Mouse (Mus musculus) intestine, embryonic 15.5 days (tissue): ENCODE measurements around the gene Lrrc27. TPM values are rescaled to one million over a fixed set of nuclear protein-coding genes. Genes with fewer than 3 reads are reported as not detected.
A peak's percentile ranks its signal among the peaks of the same experiment; 100 is the strongest.

Source experiments
- ATAC-seq: fragments of 200-750 bp; cut with Nextera tagmentation; 2 replicates; pipeline ENCODE4 v1.8.0; 2017; ENCODE audit warnings: moderate TSS enrichment, moderate library complexity
- H3K27ac ChIP-seq: fragments of 300-500 bp; sonication (generic); 2 replicates; pipeline ENCODE4 v1.5.1; 2015; ENCODE audit warnings: mild to moderate bottlenecking, inconsistent platforms
- H3K27me3 ChIP-seq: fragments of 300-500 bp; sonication (generic); replicated peaks from 2 replicates; pipeline ENCODE4 v1.6.1; 2015; ENCODE audit warnings: inconsistent platforms
- H3K36me3 ChIP-seq: fragments of 300-500 bp; sonication (generic); 2 replicates; pipeline ENCODE4 v1.6.1; 2015; ENCODE audit warnings: inconsistent platforms
- H3K4me1 ChIP-seq: fragments of 300-500 bp; sonication (generic); replicated peaks from 2 replicates; pipeline ENCODE4 v1.6.1; 2015; ENCODE audit warnings: inconsistent platforms
- H3K4me2 ChIP-seq: fragments of 300-500 bp; sonication (generic); replicated peaks from 2 replicates; pipeline ENCODE4 v1.6.1; 2015; ENCODE audit warnings: mild to moderate bottlenecking, inconsistent platforms
- H3K4me3 ChIP-seq: fragments of 300-500 bp; sonication (generic); replicated peaks from 2 replicates; pipeline ENCODE4 v1.5.1; 2015; ENCODE audit warnings: inconsistent platforms
- H3K9ac ChIP-seq: fragments of 300-500 bp; sonication (generic); 2 replicates; pipeline ENCODE4 v1.6.1; 2015; ENCODE audit warnings: inconsistent platforms
- H3K9me3 ChIP-seq: fragments of 300-500 bp; sonication (generic); 2 replicates; pipeline ENCODE4 v1.6.1; 2016; ENCODE audit warnings: inconsistent platforms
- WGBS: fragments of 180-500 bp; shearing (Covaris S2); methylation state at CpG from one replicate; pipeline ENCODE4 v1.1.7; 2015; 5-methylcytosine and 5-hydroxymethylcytosine counted together
- polyA plus RNA-seq: library from polyadenylated mRNA; unstranded; fragments of >200 nt; fragmentation: Nextera tagmentation; extraction: Ambion mirVana; gene quantifications from 2 replicates; pipeline ENCODE4 v1.2.1, GENCODE M21; 2015

The Lrrc27 gene
- polyA plus RNA-seq: 4.4 TPM in 2 replicates

DNA sequence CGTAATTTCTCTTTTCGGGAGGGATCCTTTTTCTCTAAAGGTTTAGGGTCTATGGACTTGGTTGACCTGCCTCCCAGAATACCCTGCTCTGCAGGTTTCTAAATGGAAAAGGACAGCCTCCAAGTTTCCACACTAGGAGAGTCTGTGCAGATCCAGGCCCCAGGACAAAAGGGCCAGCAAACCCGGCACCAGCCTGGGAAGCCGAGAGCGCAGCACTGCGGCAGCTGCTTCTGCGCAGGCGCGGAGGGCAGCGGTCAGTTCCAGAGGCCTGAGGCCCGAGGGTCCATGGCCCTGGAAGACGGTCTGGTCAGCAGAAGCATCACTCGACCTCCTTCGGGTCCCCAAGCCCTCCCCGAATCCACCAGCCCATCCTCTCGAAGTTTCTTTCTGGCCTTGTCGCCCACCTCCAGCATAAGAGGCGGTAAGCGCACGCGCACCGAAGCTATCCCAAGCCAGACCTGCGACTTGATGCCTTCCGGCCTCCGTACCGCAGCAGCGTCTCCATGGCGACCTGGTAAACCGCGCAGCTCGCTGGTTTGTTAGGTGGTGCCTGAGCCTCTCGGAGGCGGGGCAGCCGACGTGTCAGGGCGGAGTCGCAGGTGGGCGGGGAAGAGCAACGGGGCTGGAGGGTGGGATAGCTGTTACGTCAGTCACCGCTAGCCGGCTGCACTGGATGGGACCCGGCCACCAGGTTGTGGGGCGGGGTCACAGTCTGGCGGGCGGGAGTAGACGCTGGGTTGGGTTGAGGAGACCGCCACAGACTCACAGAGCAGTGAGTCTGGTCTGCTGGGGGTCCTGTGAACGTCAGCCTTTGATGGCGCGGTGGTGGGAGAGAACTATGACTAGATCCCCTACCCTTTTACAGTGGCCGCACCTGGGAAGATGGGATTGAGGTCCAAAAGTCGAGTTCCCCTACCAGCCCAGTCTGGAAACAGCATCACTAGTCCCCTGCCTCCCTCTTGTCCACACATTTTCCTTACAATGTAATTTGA is at the start of gene Lrrc27, which contains the start of gene Stk32c:
Gene Lrrc27 (plus strand): TSS at position 235 of the 992 bp plus-strand sequence.
Gene Stk32c (minus strand): TSS at position 554 of the 992 bp plus-strand sequence.
- Histone ChIP-seq H3K27ac (peak within 1 kb of the TSS; percentile 59), H3K9ac (peak within 1 kb of the TSS; percentile 69), H3K27me3 (no peaks in the 10 kb centered on the region), H3K36me3 (no peaks in the 10 kb centered on the region), H3K9me3 (no peaks in the 10 kb centered on the region), H3K4me1 (peaks cover 9% of the 10 kb centered on the region; the same call in 1 of the 2 replicates), H3K4me3 (peak within 1 kb of the TSS; percentile 63), H3K4me2 (peak within 1 kb of the TSS; percentile 82)
- WGBS: 2% methylated on average over 53 of the region's 53 CpGs
- peak; percentile 98 for ATAC-seq

DNA sequence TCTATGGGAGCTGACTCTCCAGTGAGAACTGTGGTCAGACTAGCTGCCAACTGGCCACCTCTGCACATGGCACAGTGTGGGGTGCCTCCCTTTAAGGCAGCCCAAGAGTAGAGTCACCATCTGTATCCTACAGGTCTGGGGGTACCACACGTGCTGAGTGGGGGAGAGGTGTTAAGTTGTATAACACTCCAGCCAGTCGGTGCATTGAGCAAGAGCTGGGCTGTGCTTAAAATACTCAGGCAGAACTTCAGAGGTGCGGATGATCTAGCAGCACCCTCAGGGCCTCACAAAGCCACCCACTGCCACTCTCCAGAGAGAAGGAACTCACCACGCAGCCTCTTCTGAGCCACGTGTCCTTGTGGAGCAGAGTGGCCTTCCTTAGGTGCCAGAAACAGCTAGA is 48.4 kb upstream of the Lrrc27 start:
- Histone ChIP-seq H3K27ac (no peak overlapping the region), H3K4me1 (no peaks in the 10 kb centered on the region), H3K36me3 (no peaks in the 10 kb centered on the region), H3K9me3 (no peaks in the 10 kb centered on the region), H3K4me3 (no peak overlapping the region), H3K27me3 (0 out of 2 replicates have a peak, but pooled peaks cover 2% of the 10 kb centered on the region), H3K9ac (no peak overlapping the region), H3K4me2 (no peak overlapping the region)
- no peak for ATAC-seq
- WGBS: 69% methylated on average over 5 of the region's 5 CpGs

DNA sequence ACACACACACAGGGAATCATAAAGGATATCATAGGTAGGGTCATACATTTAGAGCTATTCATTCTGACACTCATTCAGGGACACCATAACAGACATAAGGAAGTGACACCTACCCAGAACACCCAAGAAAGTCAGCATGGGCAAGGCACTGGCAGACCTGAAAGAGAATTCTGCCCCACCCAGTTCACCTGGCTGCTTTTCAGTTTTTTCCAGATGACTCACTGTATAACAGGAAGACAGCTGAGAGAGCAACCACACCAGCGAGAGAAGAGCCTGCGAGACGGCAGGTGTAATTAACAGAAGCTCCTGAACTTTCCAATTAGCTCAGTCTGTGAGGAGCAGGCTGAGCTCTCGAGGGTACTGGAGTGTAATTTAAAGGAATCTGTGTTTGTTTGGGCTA is 43.6 kb upstream of the Lrrc27 start:
- Histone ChIP-seq H3K36me3 (no peaks in the 10 kb centered on the region), H3K4me2 (no peak overlapping the region), H3K9ac (no peak overlapping the region), H3K9me3 (no peaks in the 10 kb centered on the region), H3K4me3 (no peak overlapping the region), H3K27me3 (no peaks in the 10 kb centered on the region), H3K27ac (no peak overlapping the region), H3K4me1 (no peaks in the 10 kb centered on the region)
- 50% methylated on average over 4 of the region's 4 CpGs for WGBS
- ATAC-seq: no peak

DNA sequence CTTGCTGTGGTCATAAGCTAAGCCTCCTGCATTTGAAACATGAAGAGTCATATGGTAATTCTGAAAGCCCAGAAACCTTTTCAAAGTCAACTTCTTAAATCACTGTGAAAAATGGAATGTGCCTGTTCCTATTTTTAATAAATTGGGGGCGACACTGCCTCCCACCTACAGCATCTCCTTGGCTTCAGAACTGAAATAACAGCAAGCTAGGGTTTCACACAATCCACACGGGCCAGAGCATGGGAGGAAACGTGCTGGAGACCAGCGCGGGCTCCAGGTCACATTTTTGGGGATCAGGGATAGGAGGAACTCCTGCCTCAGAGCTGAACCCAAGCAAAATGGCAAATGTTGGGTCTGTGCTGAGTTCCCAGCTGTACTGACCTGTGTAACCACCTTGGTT is 33.5 kb upstream of the Lrrc27 start:
- Histone ChIP-seq H3K9ac (no peak overlapping the region), H3K27ac (no peak overlapping the region), H3K9me3 (no peaks in the 10 kb centered on the region), H3K27me3 (no peaks in the 10 kb centered on the region), H3K4me3 (no peak overlapping the region), H3K36me3 (no peaks in the 10 kb centered on the region), H3K4me1 (no peaks in the 10 kb centered on the region), H3K4me2 (no peak overlapping the region)
- no peak for ATAC-seq
- WGBS: 75% methylated on average over 5 of the region's 5 CpGs

DNA sequence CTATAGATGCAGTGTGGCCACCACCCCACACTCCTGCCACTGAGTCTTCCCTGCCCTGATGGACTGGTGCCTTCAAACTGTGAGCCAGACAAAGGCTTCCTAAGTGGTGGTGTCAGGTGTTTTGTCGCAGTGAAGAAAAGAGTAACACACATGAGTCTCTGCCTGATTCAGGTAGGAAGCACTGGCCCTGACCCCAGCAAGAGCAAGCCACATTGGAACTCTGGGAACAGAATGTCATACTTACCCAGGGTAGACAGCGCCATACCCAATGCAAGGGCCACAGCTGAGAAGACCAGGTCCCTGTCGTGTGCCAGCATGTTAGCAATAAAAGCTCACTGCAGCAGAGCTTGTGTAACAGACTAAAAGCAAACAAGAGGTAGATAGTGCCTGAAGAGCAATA is 32.7 kb upstream of the Lrrc27 start:
- no peak overlapping the region for H3K27ac ChIP-seq
- no peak for ATAC-seq
- H3K27me3 ChIP-seq: no peaks in the 10 kb centered on the region
- H3K4me1 ChIP-seq: no peaks in the 10 kb centered on the region
- H3K9me3 ChIP-seq: no peaks in the 10 kb centered on the region
- 88% methylated on average over 3 of the region's 3 CpGs for WGBS
- H3K36me3 ChIP-seq: no peaks in the 10 kb centered on the region
- H3K4me3 ChIP-seq: no peak overlapping the region
- H3K9ac ChIP-seq: no peak overlapping the region
- no peak overlapping the region for H3K4me2 ChIP-seq

DNA sequence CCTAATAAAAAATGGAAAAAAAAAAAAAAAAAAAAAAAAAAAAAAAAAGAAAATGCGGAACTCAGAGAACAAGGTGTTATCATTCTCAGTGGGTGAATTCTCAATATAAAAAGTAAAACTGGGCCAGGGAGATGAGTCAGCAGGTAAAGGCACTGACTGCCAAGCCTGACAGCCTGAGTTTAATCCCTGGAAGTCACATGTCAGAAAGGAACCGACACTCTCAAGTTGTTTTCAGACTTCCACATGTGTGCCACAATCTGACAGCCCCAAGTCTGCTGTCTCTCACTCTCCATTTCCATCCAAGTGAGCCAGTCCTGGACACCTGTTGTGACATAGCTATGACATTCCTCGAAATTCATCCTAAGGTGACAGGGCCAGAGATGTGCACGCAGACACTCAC is 28.4 kb upstream of the Lrrc27 start:
- Histone ChIP-seq H3K4me3 (no peak overlapping the region), H3K4me2 (no peak overlapping the region), H3K36me3 (no peaks in the 10 kb centered on the region), H3K9ac (no peak overlapping the region), H3K27ac (no peak overlapping the region), H3K27me3 (peaks cover 31% of the 10 kb centered on the region), H3K9me3 (no peaks in the 10 kb centered on the region), H3K4me1 (peaks cover 14% of the 10 kb centered on the region)
- 72% methylated on average over 4 of the region's 4 CpGs for WGBS
- no peak for ATAC-seq

DNA sequence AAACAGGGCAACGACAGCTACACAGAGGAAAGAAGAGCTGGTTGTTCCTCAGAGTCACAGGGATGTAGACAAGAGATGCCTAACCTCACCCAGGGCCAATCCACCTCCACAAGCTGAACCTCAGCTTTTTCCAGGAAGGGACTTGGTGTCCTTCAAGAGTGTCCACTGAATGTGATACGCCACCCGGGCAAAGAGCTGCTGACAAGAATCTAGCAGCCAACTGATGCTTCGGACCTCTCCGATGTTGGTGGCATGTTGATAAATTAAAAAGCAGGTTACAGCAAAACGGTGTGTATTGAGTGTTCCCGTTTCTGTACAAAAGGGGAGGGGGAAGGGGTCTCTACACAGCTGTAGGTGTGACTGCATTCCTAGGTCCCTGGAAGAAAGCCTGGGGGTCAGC is 27.9 kb upstream of the Lrrc27 start:
- Histone ChIP-seq H3K4me1 (peaks cover 14% of the 10 kb centered on the region), H3K4me3 (no peak overlapping the region), H3K36me3 (no peaks in the 10 kb centered on the region), H3K9me3 (no peaks in the 10 kb centered on the region), H3K9ac (no peak overlapping the region), H3K27me3 (peaks cover 31% of the 10 kb centered on the region), H3K4me2 (no peak overlapping the region), H3K27ac (no peak overlapping the region)
- ATAC-seq: no peak
- WGBS: 74% methylated on average over 7 of the region's 7 CpGs

DNA sequence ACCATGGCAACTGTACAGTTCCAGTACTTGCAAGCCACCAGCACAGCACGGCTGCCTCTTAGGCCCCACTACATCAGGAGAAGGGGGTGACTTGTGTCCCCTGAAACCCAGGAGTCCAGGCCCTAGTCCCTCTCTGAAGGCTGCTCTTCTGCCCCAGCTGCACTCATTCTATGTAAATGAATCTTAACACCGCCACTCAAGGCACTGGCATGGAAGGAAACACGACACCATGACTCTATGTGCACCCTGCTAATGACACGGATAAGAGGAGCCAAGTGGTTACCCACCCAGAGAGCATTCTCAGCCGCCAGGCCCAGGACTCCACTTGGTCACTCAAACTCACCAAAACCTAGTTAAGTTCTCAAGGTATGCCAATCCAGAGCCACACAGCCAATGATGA is 26.8 kb upstream of the Lrrc27 start:
- H3K9ac ChIP-seq: no peak overlapping the region
- H3K9me3 ChIP-seq: no peaks in the 10 kb centered on the region
- H3K4me2 ChIP-seq: no peak overlapping the region
- no peak overlapping the region for H3K4me3 ChIP-seq
- WGBS: 51% methylated on average over 5 of the region's 5 CpGs
- H3K27me3 ChIP-seq: peaks cover 31% of the 10 kb centered on the region
- peaks cover 14% of the 10 kb centered on the region for H3K4me1 ChIP-seq
- ATAC-seq: no peak
- H3K27ac ChIP-seq: no peak overlapping the region
- no peaks in the 10 kb centered on the region for H3K36me3 ChIP-seq

DNA sequence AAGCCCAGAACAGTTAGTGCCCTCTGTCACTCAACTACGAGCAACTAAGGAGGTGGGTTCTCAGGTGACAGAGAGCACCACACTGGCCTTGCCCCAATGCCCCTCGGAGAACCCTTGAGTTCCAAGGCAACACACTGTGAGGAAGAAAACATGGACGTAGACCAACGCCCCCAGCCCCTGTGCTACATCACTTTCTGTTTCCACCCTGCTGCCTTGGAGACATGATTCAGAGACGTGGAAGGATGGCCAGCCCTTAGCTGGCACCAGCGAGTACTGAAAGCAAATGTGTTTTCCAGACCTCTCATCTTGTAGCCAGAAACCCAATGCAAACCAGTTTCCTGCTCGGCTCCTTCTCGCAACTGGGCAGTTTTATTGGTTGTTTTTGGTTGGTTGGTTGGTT is 26.4 kb upstream of the Lrrc27 start:
- peaks cover 31% of the 10 kb centered on the region for H3K27me3 ChIP-seq
- no peak overlapping the region for H3K4me2 ChIP-seq
- H3K9me3 ChIP-seq: no peaks in the 10 kb centered on the region
- WGBS: 71% methylated on average over 8 of the region's 8 CpGs
- no peak overlapping the region for H3K9ac ChIP-seq
- H3K4me1 ChIP-seq: peaks cover 14% of the 10 kb centered on the region
- no peak overlapping the region for H3K4me3 ChIP-seq
- H3K36me3 ChIP-seq: no peaks in the 10 kb centered on the region
- ATAC-seq: no peak
- H3K27ac ChIP-seq: no peak overlapping the region

DNA sequence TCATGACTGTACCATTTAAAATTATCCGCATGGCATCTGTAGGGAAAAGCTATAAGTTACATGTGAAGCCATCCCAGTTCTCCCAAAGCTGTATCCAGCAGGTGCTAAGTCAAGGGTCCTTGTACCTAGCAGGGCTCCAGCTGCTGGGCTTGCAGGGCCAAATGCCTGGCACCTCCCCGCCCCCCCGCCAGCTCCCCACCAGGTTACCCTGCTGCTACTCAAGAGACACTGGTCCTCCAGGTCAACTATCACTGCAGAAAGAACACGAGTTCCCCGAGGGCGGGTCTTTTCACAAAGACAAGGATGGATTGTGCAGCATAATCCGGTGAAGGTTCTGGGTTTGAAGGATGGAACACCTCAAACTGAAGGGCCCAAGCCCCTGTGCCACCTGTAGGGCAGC is 25.5 kb upstream of the Lrrc27 start:
- no peak overlapping the region for H3K27ac ChIP-seq
- peaks cover 14% of the 10 kb centered on the region for H3K4me1 ChIP-seq
- peaks cover 31% of the 10 kb centered on the region for H3K27me3 ChIP-seq
- no peaks in the 10 kb centered on the region for H3K9me3 ChIP-seq
- ATAC-seq: no peak
- H3K4me2 ChIP-seq: peak overlapping the region; percentile 100
- H3K9ac ChIP-seq: no peak overlapping the region
- no peaks in the 10 kb centered on the region for H3K36me3 ChIP-seq
- H3K4me3 ChIP-seq: peak overlapping the region; percentile 71
- 39% methylated on average over 7 of the region's 7 CpGs for WGBS

DNA sequence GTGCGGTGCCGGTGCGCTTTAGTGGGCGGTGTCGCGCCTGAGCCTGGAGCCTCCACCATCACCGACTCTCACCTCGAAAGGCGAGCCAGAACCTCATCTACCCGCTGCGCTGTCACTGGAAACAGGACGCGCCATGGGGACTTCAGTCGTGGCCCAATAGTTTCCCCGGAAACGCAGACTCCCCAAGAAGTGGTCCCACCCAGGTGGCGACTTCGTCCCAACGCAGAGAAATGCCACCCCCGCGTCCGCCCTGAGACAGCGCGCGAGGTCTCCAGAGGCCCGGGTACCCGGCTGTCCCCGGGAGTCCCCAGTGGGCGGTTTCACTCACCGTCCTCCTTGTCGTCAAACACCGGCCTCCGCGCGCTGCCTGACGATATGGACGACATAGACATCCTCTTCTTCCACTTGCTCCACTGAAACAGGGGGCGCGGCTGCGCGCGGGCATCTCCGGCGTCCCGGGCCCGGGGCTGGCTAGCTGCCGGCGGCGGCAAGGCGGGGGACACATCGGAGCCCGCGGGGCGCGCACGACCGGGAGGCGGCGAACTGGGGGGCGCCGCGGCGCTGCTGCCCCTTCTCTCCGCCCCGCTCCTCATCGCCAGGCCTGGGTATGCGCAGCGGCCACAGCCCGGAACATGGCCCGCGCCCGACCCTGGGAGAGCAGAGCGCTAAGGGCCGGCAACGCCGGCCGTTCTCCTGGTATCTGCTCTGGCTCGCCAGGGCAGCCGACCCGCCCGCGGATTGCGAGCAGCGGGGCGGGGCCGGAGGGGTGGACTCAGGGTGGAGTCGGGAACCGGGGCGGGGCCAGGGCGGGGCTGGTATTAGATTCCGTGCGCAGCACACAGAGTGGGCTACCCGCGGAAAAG is 24.8 kb upstream of the Lrrc27 start:
- Histone ChIP-seq H3K27me3 (peaks cover 31% of the 10 kb centered on the region), H3K4me1 (peaks cover 14% of the 10 kb centered on the region)
- under 1% methylated on average over 93 of the region's 94 CpGs for WGBS

DNA sequence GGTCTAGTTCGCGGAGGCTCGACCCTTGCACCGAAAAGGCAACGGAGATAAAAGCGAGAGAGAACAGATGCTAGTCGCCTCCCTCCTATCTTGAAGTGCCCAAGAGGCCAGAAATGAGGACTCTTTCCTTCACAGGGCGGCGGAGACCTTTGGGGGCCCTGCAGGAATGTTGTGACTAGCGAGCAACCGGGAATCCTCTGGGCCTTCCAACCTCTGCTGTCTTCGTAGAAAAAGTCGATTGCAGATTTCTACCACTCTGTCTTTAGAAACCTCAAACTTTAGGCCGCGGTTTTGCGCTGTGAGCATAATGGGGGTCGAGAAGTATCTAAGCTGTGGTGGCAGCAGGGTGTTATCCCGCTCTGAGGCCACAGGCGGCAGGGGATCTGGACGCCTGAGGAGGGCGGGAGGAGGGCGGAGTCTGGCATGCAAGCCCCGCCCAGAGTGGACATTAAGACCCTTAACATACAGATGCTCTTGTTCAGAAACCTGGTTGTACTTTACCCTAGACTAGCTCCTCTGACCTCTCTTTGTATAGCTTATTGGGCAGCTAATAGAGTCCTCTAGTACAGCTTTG is 24.1 kb upstream of the Lrrc27 start:
- H3K9ac ChIP-seq: peak overlapping the region; percentile 53; the same call in 1 of the 2 replicates
- no peak overlapping the region for H3K27ac ChIP-seq
- peaks cover 31% of the 10 kb centered on the region for H3K27me3 ChIP-seq
- peak overlapping the region; percentile 100 for H3K4me2 ChIP-seq
- 2% methylated on average over 23 of the region's 23 CpGs for WGBS
- peaks cover 14% of the 10 kb centered on the region for H3K4me1 ChIP-seq
- peak overlapping the region; percentile 71 for H3K4me3 ChIP-seq
- no peaks in the 10 kb centered on the region for H3K9me3 ChIP-seq
- ATAC-seq: peak; percentile 77
- no peaks in the 10 kb centered on the region for H3K36me3 ChIP-seq

More for the DNA sequence above, 24.8 kb upstream of the Lrrc27 start:
- Histone ChIP-seq H3K4me2 (peak overlapping the region; percentile 100), H3K4me3 (peak overlapping the region; percentile 71), H3K27ac (0 out of 2 replicates have a peak overlapping the region, but pooled peaks have one; percentile 17), H3K36me3 (no peaks in the 10 kb centered on the region), H3K9ac (peak overlapping the region; percentile 53), H3K9me3 (no peaks in the 10 kb centered on the region)
- ATAC-seq: peak; percentile 98
